Mouse (Mus musculus): Measurements from ENCODE around the gene Col16a1. TPM values are rescaled to one million over a fixed set of nuclear protein-coding genes. Genes with fewer than 3 reads are reported as not detected.

The Col16a1 gene
- total and polyA plus RNA-seq, 3 experiments = 0.25 to 0.50 TPM; not detected in 1

GRCm38 (mm10) chr4:130084331-130084945 lies 36.8 kb downstream of the Col16a1 start:
- no peak for TF ChIP-seq CTCF (IDR thresholded peaks at IDR 0.05 in 2 of 3, conservative IDR thresholded peaks at IDR 0.05 in 1 of 3; ENCODE audit: control insufficient read depth in 1 of 3, insufficient read depth in 1 of 3, low read depth in 2 of 3, low read length in 3 of 3, poor library complexity in 1 of 3, severe bottlenecking in 1 of 3)
- TF ChIP-seq TCF12 (IDR thresholded peaks at IDR 0.05; ENCODE audit: low read depth, low read length) = no peak
- no peak for TF ChIP-seq POLR2AphosphoS5 (IDR thresholded peaks at IDR 0.05; ENCODE audit: borderline replicate concordance, low read depth, low read length)
- no peak for TF ChIP-seq RAD21 (IDR thresholded peaks at IDR 0.05; ENCODE audit: low read depth, low read length)
- no peak for TF ChIP-seq MYC (IDR thresholded peaks at IDR 0.05; ENCODE audit: low read depth, low read length)
- no peak for TF ChIP-seq E2F4 (IDR thresholded peaks at IDR 0.05; ENCODE audit: borderline replicate concordance, low read depth, low read length)
- TF ChIP-seq CHD2 (IDR thresholded peaks at IDR 0.05; ENCODE audit: low read length) = no peak
- TF ChIP-seq MYB (IDR thresholded peaks at IDR 0.05; ENCODE audit: low read depth, low read length) = no peak
- no peak for TF ChIP-seq EP300 (IDR thresholded peaks at IDR 0.05; ENCODE audit: low read depth in 1 of 2, low read length in 2 of 2)
- TF ChIP-seq POLR2A (IDR thresholded peaks at IDR 0.05; ENCODE audit: control insufficient read depth in 1 of 2, insufficient read depth in 1 of 2, low read depth in 1 of 2, low read length in 2 of 2, poor library complexity in 1 of 2) = no peak
- no peak for TF ChIP-seq GATA1 (IDR thresholded peaks at IDR 0.05; ENCODE audit: low read depth, low read length)
- TF ChIP-seq TAL1 (IDR thresholded peaks at IDR 0.05; ENCODE audit: low read length) = no peak
- no peak for TF ChIP-seq USF2 (IDR thresholded peaks at IDR 0.05; ENCODE audit: borderline replicate concordance in 1 of 2, insufficient read depth in 1 of 2, low read depth in 1 of 2, low read length in 2 of 2)
- no peak for TF ChIP-seq GABPA (IDR thresholded peaks at IDR 0.05; ENCODE audit: low read depth, low read length)
- no peak for TF ChIP-seq SIN3A (IDR thresholded peaks at IDR 0.05; ENCODE audit: low read length)
- TF ChIP-seq MAX (IDR thresholded peaks at IDR 0.05; ENCODE audit: low read length) = no peak
- no peak for TF ChIP-seq HCFC1 (IDR thresholded peaks at IDR 0.05; ENCODE audit: low read depth, low read length)
- TF ChIP-seq MEF2A (IDR thresholded peaks at IDR 0.05; ENCODE audit: extremely low read depth, insufficient replicate concordance, low read depth, low read length, poor library complexity, severe bottlenecking) = no peak
- peaks cover 0 to 2% of the 10 kb centered on the region in 2 experiments; a peak in 3 of 4 replicates for H3K27me3 ChIP-seq (ENCODE audit: control insufficient read depth in 1 of 2, insufficient read depth in 2 of 2, low read length in 2 of 2)

GRCm38 (mm10) chr4:130085246-130085820 lies 37.7 kb downstream of the Col16a1 start:
- Histone ChIP-seq H3K27me3 (ENCODE audit: control insufficient read depth in 1 of 2, insufficient read depth in 2 of 2, low read length in 2 of 2) (peaks cover 0 to 2% of the 10 kb centered on the region in 2 experiments; a peak in 3 of 4 replicates), H3K36me3 (ENCODE audit: control insufficient read depth in 1 of 2, insufficient read depth in 2 of 2, low read length in 2 of 2) (no peaks in the 10 kb centered on the region), H3K4me3 (ENCODE audit: control insufficient read depth in 1 of 2, insufficient read depth in 1 of 2, low read depth in 2 of 2, low read length in 2 of 2) (no peak overlapping the region), H3K4me1 (ENCODE audit: control insufficient read depth in 1 of 2, insufficient read depth in 2 of 2, low read length in 2 of 2) (no peaks in the 10 kb centered on the region), H3K9ac (ENCODE audit: control insufficient read depth, low read depth, low read length, poor library complexity, severe bottlenecking) (no peak overlapping the region), H3K9me3 (replicated peaks; ENCODE audit: insufficient read depth, low read length) (no peaks in the 10 kb centered on the region), H3K79me2 (ENCODE audit: control insufficient read depth, insufficient read depth, low read length, poor library complexity) (no peaks in the 10 kb centered on the region), H3K27ac (ENCODE audit: control insufficient read depth, low read depth, low read length) (no peak overlapping the region)
- DNase-seq (ENCODE audit: low read depth, low spot score) = no peak
- TF ChIP-seq RAD21 (IDR thresholded peaks at IDR 0.05; ENCODE audit: low read depth, low read length) (no peak), MYB (IDR thresholded peaks at IDR 0.05; ENCODE audit: low read depth, low read length) (no peak), MXI1 (IDR thresholded peaks at IDR 0.05; ENCODE audit: low read depth, low read length) (no peak), MEF2A (IDR thresholded peaks at IDR 0.05; ENCODE audit: extremely low read depth, insufficient replicate concordance, low read depth, low read length, poor library complexity, severe bottlenecking) (no peak), ZC3H11A (IDR thresholded peaks at IDR 0.05; ENCODE audit: low read depth, low read length) (no peak), KAT2A (conservative IDR thresholded peaks at IDR 0.05; ENCODE audit: low read depth, low read length) (no peak), ZMIZ1 (IDR thresholded peaks at IDR 0.05; ENCODE audit: low read depth, low read length) (no peak), E2F4 (IDR thresholded peaks at IDR 0.05; ENCODE audit: borderline replicate concordance, low read depth, low read length) (no peak)

More at GRCm38 (mm10) chr4:130084331-130084945, 36.8 kb downstream of the Col16a1 start:
- Histone ChIP-seq H3K4me1 (ENCODE audit: control insufficient read depth in 1 of 2, insufficient read depth in 2 of 2, low read length in 2 of 2) (no peaks in the 10 kb centered on the region), H3K36me3 (ENCODE audit: control insufficient read depth in 1 of 2, insufficient read depth in 2 of 2, low read length in 2 of 2) (no peaks in the 10 kb centered on the region), H3K4me3 (ENCODE audit: control insufficient read depth in 1 of 2, insufficient read depth in 1 of 2, low read depth in 2 of 2, low read length in 2 of 2) (no peak overlapping the region), H3K79me2 (ENCODE audit: control insufficient read depth, insufficient read depth, low read length, poor library complexity) (no peaks in the 10 kb centered on the region), H3K9ac (ENCODE audit: control insufficient read depth, low read depth, low read length, poor library complexity, severe bottlenecking) (no peak overlapping the region), H3K27ac (ENCODE audit: control insufficient read depth, low read depth, low read length) (no peak overlapping the region), H3K9me3 (replicated peaks; ENCODE audit: insufficient read depth, low read length) (no peaks in the 10 kb centered on the region)
- DNase-seq (ENCODE audit: low read depth, low spot score) = no peak
